Mouse (Mus musculus): ENCODE data around the gene Masp2. TPM values are rescaled to one million over a fixed set of nuclear protein-coding genes. Genes with fewer than 3 reads are reported as not detected.

Gene Masp2
- polyA plus RNA-seq, 1 experiment from 2014 or later = 0.79 TPM

- WGBS = 77% methylated on average over 4 of the region's 4 CpGs
- H3K36me3 ChIP-seq (ENCODE audit: control insufficient read depth, insufficient read depth, low read length) = peaks cover 26% of the 10 kb centered on the region
- H3K9ac ChIP-seq (ENCODE audit: low read length) = 0 out of 2 replicates have a peak overlapping the region, but pooled peaks have one; percentile 23
- H3K27ac ChIP-seq (replicated peaks) = no peak overlapping the region
- no peaks in the 10 kb centered on the region for H3K9me3 ChIP-seq (ENCODE audit: control insufficient read depth, low read length)
- ATAC-seq (ENCODE audit: low FRiP score, low TSS enrichment) (no peak), DNase-seq (ENCODE audit: low spot score) (no peak)
- H3K4me3 ChIP-seq (ENCODE audit: low read depth, low read length) = no peak overlapping the region
- H3K4me1 ChIP-seq (replicated peaks; ENCODE audit: control insufficient read depth, insufficient read depth) = no peaks in the 10 kb centered on the region
- TF ChIP-seq EP300 (optimal IDR thresholded peaks at IDR 0.05) (no peak), CTCF (IDR thresholded peaks at IDR 0.05; ENCODE audit: low read depth) (no peak)
- no peaks in the 10 kb centered on the region for H3K27me3 ChIP-seq (ENCODE audit: control insufficient read depth, insufficient read depth, low read length)
- no peak overlapping the region for H3K4me2 ChIP-seq (replicated peaks; ENCODE audit: low read depth)
Measured at GRCm38 (mm10) chr4:148623609-148624008, 21.3 kb downstream of the Masp2 start.

- H3K27ac ChIP-seq (replicated peaks) = no peak overlapping the region
- no peak for ATAC-seq (ENCODE audit: low FRiP score, low TSS enrichment)
- TF ChIP-seq EP300 (optimal IDR thresholded peaks at IDR 0.05) (no peak), CTCF (IDR thresholded peaks at IDR 0.05; ENCODE audit: low read depth) (peak; percentile 29; the same call in 1 of the 2 replicates)
- H3K36me3 ChIP-seq (ENCODE audit: control insufficient read depth, insufficient read depth, low read length) = peaks cover 13% of the 10 kb centered on the region
- peak overlapping the region; percentile 97 for H3K4me3 ChIP-seq (ENCODE audit: low read depth, low read length)
- H3K4me1 ChIP-seq (replicated peaks; ENCODE audit: control insufficient read depth, insufficient read depth) = no peaks in the 10 kb centered on the region
- no peak overlapping the region for H3K9ac ChIP-seq (ENCODE audit: low read length)
- H3K4me2 ChIP-seq (replicated peaks; ENCODE audit: low read depth) = 0 out of 2 replicates have a peak overlapping the region, but pooled peaks have one; percentile 8
- 77% methylated on average over 10 of the region's 10 CpGs for WGBS
- H3K9me3 ChIP-seq (ENCODE audit: control insufficient read depth, low read length) = no peaks in the 10 kb centered on the region
- H3K27me3 ChIP-seq (ENCODE audit: control insufficient read depth, insufficient read depth, low read length) = no peaks in the 10 kb centered on the region
- no peak for DNase-seq (ENCODE audit: low spot score)
Measured at GRCm38 (mm10) chr4:148625010-148625409, 22.7 kb downstream of the Masp2 start.

- Histone ChIP-seq H3K9ac (ENCODE audit: low read length) (peak overlapping the region; percentile 99), H3K27ac (replicated peaks) (peak overlapping the region; percentile 99), H3K4me2 (replicated peaks; ENCODE audit: low read depth) (peak overlapping the region; percentile 67), H3K9me3 (ENCODE audit: control insufficient read depth, low read length) (no peaks in the 10 kb centered on the region), H3K36me3 (ENCODE audit: control insufficient read depth, insufficient read depth, low read length) (peaks cover 13% of the 10 kb centered on the region), H3K4me3 (ENCODE audit: low read depth, low read length) (peak overlapping the region; percentile 97), H3K27me3 (ENCODE audit: control insufficient read depth, insufficient read depth, low read length) (no peaks in the 10 kb centered on the region), H3K4me1 (replicated peaks; ENCODE audit: control insufficient read depth, insufficient read depth) (no peaks in the 10 kb centered on the region)
- WGBS = under 1% methylated on average over 57 of the region's 57 CpGs
- ATAC-seq (ENCODE audit: low FRiP score, low TSS enrichment) (peak; percentile 61), DNase-seq (ENCODE audit: low spot score) (peak; percentile 73)
- TF ChIP-seq EP300 (optimal IDR thresholded peaks at IDR 0.05) (no peak), CTCF (IDR thresholded peaks at IDR 0.05; ENCODE audit: low read depth) (no peak)
Measured at GRCm38 (mm10) chr4:148625756-148626622, 23.6 kb downstream of the Masp2 start.

- under 1% methylated on average over 51 of the region's 51 CpGs for WGBS
- Histone ChIP-seq H3K9ac (ENCODE audit: low read length) (peak within 1 kb of the TSS; percentile 99), H3K27me3 (ENCODE audit: control insufficient read depth, insufficient read depth, low read length) (no peaks in the 10 kb centered on the region), H3K4me2 (replicated peaks; ENCODE audit: low read depth) (peak within 1 kb of the TSS; percentile 67), H3K27ac (replicated peaks) (peak within 1 kb of the TSS; percentile 99), H3K4me1 (replicated peaks; ENCODE audit: control insufficient read depth, insufficient read depth) (no peaks in the 10 kb centered on the region), H3K4me3 (ENCODE audit: low read depth, low read length) (peak within 1 kb of the TSS; percentile 97), H3K36me3 (ENCODE audit: control insufficient read depth, insufficient read depth, low read length) (peaks cover 11% of the 10 kb centered on the region), H3K9me3 (ENCODE audit: control insufficient read depth, low read length) (no peaks in the 10 kb centered on the region)
- peak; percentile 94 for TF ChIP-seq EP300 (optimal IDR thresholded peaks at IDR 0.05)
- TF ChIP-seq CTCF (IDR thresholded peaks at IDR 0.05; ENCODE audit: low read depth) = peak; percentile 32; the same call in 1 of the 2 replicates
- ATAC-seq (ENCODE audit: low FRiP score, low TSS enrichment) (peak; percentile 97), DNase-seq (ENCODE audit: low spot score) (peak; percentile 96)
Measured at GRCm38 (mm10) chr4:148626623-148627185, 24.4 kb downstream of the Masp2 start, which contains the start of gene Tardbp. Gene Tardbp, minus strand, starts transcription at chr4:148627019.

GRCm38 (mm10) chr4:148627246-148627645 is 24.9 kb downstream of the Masp2 start:
- peaks cover 11% of the 10 kb centered on the region for H3K36me3 ChIP-seq (ENCODE audit: control insufficient read depth, insufficient read depth, low read length)
- no peaks in the 10 kb centered on the region for H3K4me1 ChIP-seq (replicated peaks; ENCODE audit: control insufficient read depth, insufficient read depth)
- H3K4me3 ChIP-seq (ENCODE audit: low read depth, low read length) = peak overlapping the region; percentile 97; the same call in 1 of the 2 replicates
- DNase-seq (ENCODE audit: low spot score) (no peak), ATAC-seq (ENCODE audit: low FRiP score, low TSS enrichment) (peak; percentile 12; the same call in 1 of the 2 replicates)
- H3K27ac ChIP-seq (replicated peaks) = peak overlapping the region; percentile 41; the same call in 1 of the 2 replicates
- H3K27me3 ChIP-seq (ENCODE audit: control insufficient read depth, insufficient read depth, low read length) = no peaks in the 10 kb centered on the region
- H3K4me2 ChIP-seq (replicated peaks; ENCODE audit: low read depth) = peak overlapping the region; percentile 67
- 0 out of 2 replicates have a peak overlapping the region, but pooled peaks have one; percentile 41 for H3K9ac ChIP-seq (ENCODE audit: low read length)
- TF ChIP-seq CTCF (IDR thresholded peaks at IDR 0.05; ENCODE audit: low read depth) = no peak
- no peak for TF ChIP-seq EP300 (optimal IDR thresholded peaks at IDR 0.05)
- WGBS = 63% methylated on average over 3 of the region's 3 CpGs
- no peaks in the 10 kb centered on the region for H3K9me3 ChIP-seq (ENCODE audit: control insufficient read depth, low read length)

All from stomach, postnatal 0 days (tissue).